Mouse (Mus musculus) lung, adult 2 months (tissue): ENCODE data around the gene Abhd5.

Experiments used
- CTCF ChIP-seq: fragments of 200-500 bp; IDR thresholded peaks from 2 replicates; pipeline ENCODE4 v1.5.1; 2011; ENCODE audit warnings: mild to moderate bottlenecking, low read length, control low read depth; ENCODE audit not compliant: insufficient read depth
- POLR2A ChIP-seq: fragments of 200-500 bp; IDR thresholded peaks from 2 replicates; pipeline ENCODE4 v1.6.1; 2011; ENCODE audit warnings: low read depth, mild to moderate bottlenecking, control low read depth, low read length, borderline replicate concordance; ENCODE audit errors: extremely low read depth

GRCm38 (mm10) chr9:122429058-122429649 lies 77.7 kb downstream of the Abhd5 start:
- TF ChIP-seq CTCF (no peak), POLR2A (no peak)
